Mouse (Mus musculus) heart, adult 2 months (tissue): ENCODE results near the gene Sidt2.

ENCODE experiments used
- CTCF ChIP-seq: fragments of 200-600 bp; IDR thresholded peaks from 2 replicates; pipeline ENCODE4 v1.8.1; 2022; ENCODE audit warnings: antibody characterized with exemption, mild to moderate bottlenecking, moderate library complexity
- POLR2A ChIP-seq: fragments of 200-500 bp; IDR thresholded peaks from 2 replicates; pipeline ENCODE4 v1.6.1; 2011; ENCODE audit warnings: mild to moderate bottlenecking, low read depth, low read length, control low read depth; ENCODE audit not compliant: insufficient read depth

- no peak for TF ChIP-seq CTCF
- TF ChIP-seq POLR2A = no peak
Measured at GRCm38 (mm10) chr9:45942916-45943315, 12.1 kb downstream of the Sidt2 start.
